In the genomic region with DNA sequence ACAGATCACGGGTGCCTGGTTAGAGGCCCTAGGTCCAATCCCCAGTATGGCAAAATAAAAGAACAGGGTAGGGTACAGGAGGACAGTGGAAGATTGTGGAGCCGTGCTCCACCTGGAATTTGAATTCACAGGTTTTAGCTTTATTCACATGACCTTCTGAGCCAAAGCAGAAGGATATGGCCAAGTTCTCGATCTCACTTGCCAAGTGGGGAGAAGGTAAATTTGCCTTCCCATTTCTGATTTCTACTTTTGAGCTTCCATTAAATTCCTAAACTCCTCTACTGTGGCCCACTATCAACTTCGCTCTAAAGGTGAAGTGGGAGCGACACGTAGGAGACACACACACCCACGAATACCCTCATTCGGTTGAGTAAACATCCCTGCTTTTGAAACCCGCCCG, we compare ENCODE assay signal across 1 mouse cellular context.
TF ChIP-seq lines count a peak whose summit lies in the region.

No protein-coding gene starts in this region.

TF ChIP-seq in MEL, 35 proteins besides CTCF, POLR2A, EP300 and RAD21:
- TF ChIP-seq TBP (IDR thresholded peaks at IDR 0.05; ENCODE audit: low read depth, low read length) (no peak), E2F4 (IDR thresholded peaks at IDR 0.05; ENCODE audit: borderline replicate concordance, low read depth, low read length) (no peak), ZMIZ1 (IDR thresholded peaks at IDR 0.05; ENCODE audit: low read depth, low read length) (no peak), HCFC1 (IDR thresholded peaks at IDR 0.05; ENCODE audit: low read depth, low read length) (no peak), NELFE (IDR thresholded peaks at IDR 0.05; ENCODE audit: low read depth, low read length) (no peak), ELF1 (IDR thresholded peaks at IDR 0.05; ENCODE audit: low read depth, low read length) (no peak), ZNF384 (IDR thresholded peaks at IDR 0.05; ENCODE audit: low read depth, low read length) (no peak), JUND (IDR thresholded peaks at IDR 0.05; ENCODE audit: low read depth, low read length) (no peak), SIN3A (IDR thresholded peaks at IDR 0.05; ENCODE audit: low read length) (no peak), CHD2 (IDR thresholded peaks at IDR 0.05; ENCODE audit: low read length) (no peak), USF2 (IDR thresholded peaks at IDR 0.05; ENCODE audit: borderline replicate concordance in 1 of 2, insufficient read depth in 1 of 2, low read depth in 1 of 2, low read length in 2 of 2) (no peak), RCOR1 (IDR thresholded peaks at IDR 0.05; ENCODE audit: low read depth, low read length) (no peak), KAT2A (conservative IDR thresholded peaks at IDR 0.05; ENCODE audit: low read depth, low read length) (no peak), BHLHE40 (IDR thresholded peaks at IDR 0.05; ENCODE audit: borderline replicate concordance, low read depth, low read length) (no peak), CHD1 (IDR thresholded peaks at IDR 0.05; ENCODE audit: low read depth, low read length) (no peak)
